Mouse (Mus musculus) monocyte, adult 2 months (primary cell): ENCODE results near the gene Fam184b.
A peak's percentile ranks its signal among the peaks of the same experiment; 100 is the strongest.

ENCODE experiments used
- DNase-seq, 2 experiments: peaks; one replicate each; pipeline ENCODE4 v3.0.0; 2022; ENCODE audit warnings: low spot score in 2 of 2, low read depth in 1 of 2

Gene Fam184b

GRCm38 (mm10) chr5:45599056-45599455 lies 40.4 kb downstream of the Fam184b start:
- no peak for DNase-seq

- DNase-seq = no peak
Observed at GRCm38 (mm10) chr5:45595363-45596039, 43.9 kb downstream of the Fam184b start.

GRCm38 (mm10) chr5:45593276-45593675 lies 46.1 kb downstream of the Fam184b start:
- no peak for DNase-seq

- no peak for DNase-seq
Observed at GRCm38 (mm10) chr5:45590094-45590493, 49.3 kb downstream of the Fam184b start.

- no peak for DNase-seq
Observed at GRCm38 (mm10) chr5:45584601-45585000, 54.8 kb downstream of the Fam184b start.

- no peak for DNase-seq
Observed at GRCm38 (mm10) chr5:45580279-45580678, 59.1 kb downstream of the Fam184b start.

GRCm38 (mm10) chr5:45577376-45577775 lies 62.0 kb downstream of the Fam184b start:
- DNase-seq = no peak

- DNase-seq = no peak
Observed at GRCm38 (mm10) chr5:45576716-45577115, 62.7 kb downstream of the Fam184b start.

- no peak for DNase-seq
Observed at GRCm38 (mm10) chr5:45572816-45573215, 66.6 kb downstream of the Fam184b start.

- no peak for DNase-seq
Observed at GRCm38 (mm10) chr5:45565829-45566228, 73.6 kb downstream of the Fam184b start.

- no peak for DNase-seq
Observed at GRCm38 (mm10) chr5:45564054-45564453, 75.4 kb downstream of the Fam184b start.

- DNase-seq = no peak
Observed at GRCm38 (mm10) chr5:45549586-45549985, 89.8 kb downstream of the Fam184b start.

- no peak for DNase-seq
Observed at GRCm38 (mm10) chr5:45543374-45543773, 96.0 kb downstream of the Fam184b start.

- DNase-seq = no peak
Observed at GRCm38 (mm10) chr5:45539502-45539901, 99.9 kb downstream of the Fam184b start.

GRCm38 (mm10) chr5:45535177-45535576 lies 104.2 kb downstream of the Fam184b start:
- DNase-seq = no peak

GRCm38 (mm10) chr5:45534319-45535098 lies 104.9 kb downstream of the Fam184b start:
- peak in 1 of 2 experiments; percentile 44 for DNase-seq

- no peak for DNase-seq
Observed at GRCm38 (mm10) chr5:45529696-45530095, 109.7 kb downstream of the Fam184b start.

GRCm38 (mm10) chr5:45526338-45526737 lies 113.1 kb downstream of the Fam184b start:
- DNase-seq = no peak

- DNase-seq = no peak
Observed at GRCm38 (mm10) chr5:45525101-45525500, 114.3 kb downstream of the Fam184b start.

GRCm38 (mm10) chr5:45521601-45522000 lies 117.8 kb downstream of the Fam184b start:
- DNase-seq = no peak

GRCm38 (mm10) chr5:45520809-45521110 lies 118.7 kb downstream of the Fam184b start:
- no peak for DNase-seq

- peak; percentile 72 to 87 for DNase-seq
Observed at GRCm38 (mm10) chr5:45519960-45520808, 119.2 kb downstream of the Fam184b start, which contains the start of gene Med28. Gene Med28, plus strand, starts transcription at chr5:45520229.
